Mouse (Mus musculus) midbrain, embryonic 16.5 days (tissue): ENCODE measurements around the gene Cep55. TPM values are rescaled to one million over a fixed set of nuclear protein-coding genes. Genes with fewer than 3 reads are reported as not detected.

Experiments
- ATAC-seq: fragments of 200-750 bp; cut with Nextera tagmentation; 2 replicates; pipeline ENCODE4 v1.8.0; 2017; ENCODE audit warnings: moderate TSS enrichment
- H3K27ac ChIP-seq: fragments of 300-500 bp; sonication (generic); 2 replicates; pipeline ENCODE4 v1.5.1; 2014; ENCODE audit warnings: mild to moderate bottlenecking, low read length, mixed read lengths
- H3K27me3 ChIP-seq: fragments of 300-500 bp; sonication (generic); 2 replicates; pipeline ENCODE4 v1.6.1; 2014; ENCODE audit warnings: low read depth, low read length, mixed read lengths; ENCODE audit not compliant: control insufficient read depth, insufficient read depth
- H3K36me3 ChIP-seq: fragments of 300-500 bp; sonication (generic); 2 replicates; pipeline ENCODE4 v1.6.1; 2014; ENCODE audit warnings: mild to moderate bottlenecking, low read length, moderate library complexity, mixed read lengths; ENCODE audit not compliant: control insufficient read depth, insufficient read depth
- H3K4me1 ChIP-seq: fragments of 300-500 bp; sonication (generic); 2 replicates; pipeline ENCODE4 v1.6.1; 2014; ENCODE audit warnings: mild to moderate bottlenecking, low read length, mixed read lengths; ENCODE audit not compliant: control insufficient read depth, insufficient read depth
- H3K4me2 ChIP-seq: fragments of 300-500 bp; sonication (generic); 2 replicates; pipeline ENCODE4 v1.6.1; 2014; ENCODE audit warnings: mild to moderate bottlenecking, low read length, mixed read lengths
- H3K4me3 ChIP-seq: fragments of 300-500 bp; sonication (generic); 2 replicates; pipeline ENCODE4 v1.5.1; 2014; ENCODE audit warnings: low read depth, mild to moderate bottlenecking, low read length, moderate library complexity, mixed read lengths
- H3K9ac ChIP-seq: fragments of 300-500 bp; sonication (generic); 2 replicates; pipeline ENCODE4 v1.6.1; 2014; ENCODE audit warnings: low read depth, low read length, mixed read lengths
- H3K9me3 ChIP-seq: fragments of 300-500 bp; sonication (generic); replicated peaks from 2 replicates; pipeline ENCODE4 v1.6.1; 2014; ENCODE audit warnings: mild to moderate bottlenecking, low read length, mixed read lengths; ENCODE audit not compliant: control insufficient read depth, poor library complexity, severe bottlenecking
- WGBS: fragments of 180-500 bp; shearing (Covaris S2); extraction: QIAGEN DNeasy Blood & Tissue Kit; methylation state at CpG from one replicate; pipeline ENCODE4 v1.1.7; 2014; 5-methylcytosine and 5-hydroxymethylcytosine counted together
- polyA plus RNA-seq: library from polyadenylated mRNA; unstranded; fragments of >200 nt; fragmentation: Nextera tagmentation; extraction: Ambion mirVana; gene quantifications from 2 replicates; pipeline ENCODE4 v1.2.1, GENCODE M21; 2015

Cep55 gene
- polyA plus RNA-seq, 1 experiment from 2014 or later: 2.8 TPM

- Histone ChIP-seq H3K4me3 (peak within 1 kb of the TSS; percentile 42), H3K9ac (peak within 1 kb of the TSS; percentile 54), H3K4me1 (peaks cover 7% of the 10 kb centered on the region), H3K27me3 (peaks cover 34% of the 10 kb centered on the region), H3K27ac (no peak within 1 kb of the TSS), H3K4me2 (peak within 1 kb of the TSS; percentile 78), H3K36me3 (no peaks in the 10 kb centered on the region), H3K9me3 (no peaks in the 10 kb centered on the region)
- under 1% methylated on average over 77 of the region's 77 CpGs for WGBS
- peak; percentile 75 for ATAC-seq
These were observed 42.3 kb downstream of the Cep55 start, which contains the start of gene Ffar4 for GRCm38 (mm10) chr19:38096858-38097758. TSS of gene Ffar4 (plus strand) at chr19:38097071.

- no peak for ATAC-seq
- Histone ChIP-seq H3K36me3 (no peaks in the 10 kb centered on the region), H3K9ac (no peak overlapping the region), H3K27ac (no peak overlapping the region), H3K4me2 (no peak overlapping the region), H3K4me1 (no peaks in the 10 kb centered on the region), H3K4me3 (no peak overlapping the region), H3K27me3 (no peaks in the 10 kb centered on the region), H3K9me3 (no peaks in the 10 kb centered on the region)
- WGBS: 93% methylated on average over 4 of the region's 4 CpGs
These were observed 53.1 kb downstream of the Cep55 start for GRCm38 (mm10) chr19:38107871-38108270.

- Histone ChIP-seq H3K36me3 (no peaks in the 10 kb centered on the region), H3K9ac (no peak overlapping the region), H3K27ac (no peak overlapping the region), H3K27me3 (no peaks in the 10 kb centered on the region), H3K4me3 (no peak overlapping the region), H3K4me1 (no peaks in the 10 kb centered on the region), H3K9me3 (no peaks in the 10 kb centered on the region), H3K4me2 (no peak overlapping the region)
- 91% methylated on average over 15 of the region's 15 CpGs for WGBS
- ATAC-seq: no peak
These were observed 54.9 kb downstream of the Cep55 start for GRCm38 (mm10) chr19:38109506-38110242.

GRCm38 (mm10) chr19:38111056-38111455 lies 56.2 kb downstream of the Cep55 start:
- no peak overlapping the region for H3K27ac ChIP-seq
- no peak overlapping the region for H3K4me2 ChIP-seq
- H3K36me3 ChIP-seq: no peaks in the 10 kb centered on the region
- H3K4me3 ChIP-seq: no peak overlapping the region
- H3K9me3 ChIP-seq: no peaks in the 10 kb centered on the region
- no peak overlapping the region for H3K9ac ChIP-seq
- WGBS: 84% methylated on average over 8 of the region's 8 CpGs
- H3K27me3 ChIP-seq: no peaks in the 10 kb centered on the region
- no peak for ATAC-seq
- no peaks in the 10 kb centered on the region for H3K4me1 ChIP-seq

- H3K9ac ChIP-seq: no peak overlapping the region
- H3K27me3 ChIP-seq: no peaks in the 10 kb centered on the region
- ATAC-seq: no peak
- no peak overlapping the region for H3K4me2 ChIP-seq
- WGBS: 57% methylated on average over 4 of the region's 4 CpGs
- no peaks in the 10 kb centered on the region for H3K36me3 ChIP-seq
- no peaks in the 10 kb centered on the region for H3K9me3 ChIP-seq
- no peak overlapping the region for H3K27ac ChIP-seq
- H3K4me3 ChIP-seq: no peak overlapping the region
- no peaks in the 10 kb centered on the region for H3K4me1 ChIP-seq
These were observed 57.8 kb downstream of the Cep55 start for GRCm38 (mm10) chr19:38112575-38112974.

GRCm38 (mm10) chr19:38114834-38115491 lies 60.2 kb downstream of the Cep55 start:
- Histone ChIP-seq H3K36me3 (no peaks in the 10 kb centered on the region), H3K9ac (no peak overlapping the region), H3K4me2 (no peak overlapping the region), H3K4me1 (no peaks in the 10 kb centered on the region), H3K4me3 (no peak overlapping the region), H3K27ac (no peak overlapping the region), H3K9me3 (no peaks in the 10 kb centered on the region), H3K27me3 (no peaks in the 10 kb centered on the region)
- no peak for ATAC-seq
- WGBS: 93% methylated on average over 7 of the region's 7 CpGs

GRCm38 (mm10) chr19:38120123-38120760 lies 65.4 kb downstream of the Cep55 start:
- no peaks in the 10 kb centered on the region for H3K9me3 ChIP-seq
- H3K4me2 ChIP-seq: no peak overlapping the region
- no peaks in the 10 kb centered on the region for H3K4me1 ChIP-seq
- no peak overlapping the region for H3K27ac ChIP-seq
- H3K4me3 ChIP-seq: no peak overlapping the region
- H3K36me3 ChIP-seq: no peaks in the 10 kb centered on the region
- H3K9ac ChIP-seq: no peak overlapping the region
- 89% methylated on average over 5 of the region's 5 CpGs for WGBS
- peaks cover 10% of the 10 kb centered on the region for H3K27me3 ChIP-seq
- ATAC-seq: no peak

GRCm38 (mm10) chr19:38123921-38124320 lies 69.1 kb downstream of the Cep55 start:
- no peak overlapping the region for H3K27ac ChIP-seq
- no peaks in the 10 kb centered on the region for H3K9me3 ChIP-seq
- H3K4me3 ChIP-seq: peak overlapping the region; percentile 65
- peaks cover 10% of the 10 kb centered on the region for H3K27me3 ChIP-seq
- 33% methylated on average over 9 of the region's 9 CpGs for WGBS
- H3K4me1 ChIP-seq: no peaks in the 10 kb centered on the region
- no peaks in the 10 kb centered on the region for H3K36me3 ChIP-seq
- H3K4me2 ChIP-seq: peak overlapping the region; percentile 82
- H3K9ac ChIP-seq: no peak overlapping the region
- ATAC-seq: no peak
